Mouse (Mus musculus) limb, embryonic 15.5 days (tissue): ENCODE measurements around the gene Fbxl18. TPM values are rescaled to one million over a fixed set of nuclear protein-coding genes. Genes with fewer than 3 reads are reported as not detected.
A peak's percentile ranks its signal among the peaks of the same experiment; 100 is the strongest.
"Not testable (repeated sequence)": the region's sequence is repeated elsewhere in the genome, so short reads cannot be mapped to it uniquely, and the experiment has no call there.

Source experiments
- ATAC-seq: fragments of 200-750 bp; cut with Nextera tagmentation; 2 replicates; pipeline ENCODE4 v1.8.0; 2017; ENCODE audit warnings: low read depth, moderate TSS enrichment; ENCODE audit not compliant: insufficient number of reproducible peaks, low FRiP score, low TSS enrichment
- H3K27ac ChIP-seq: fragments of 300-500 bp; sonication (generic); 2 replicates; pipeline ENCODE4 v1.5.1; 2015; ENCODE audit warnings: moderate library complexity, mild to moderate bottlenecking, inconsistent platforms
- H3K27me3 ChIP-seq: fragments of 300-500 bp; sonication (generic); 2 replicates; pipeline ENCODE4 v1.6.1; 2015; ENCODE audit warnings: inconsistent platforms
- H3K36me3 ChIP-seq: fragments of 300-500 bp; sonication (generic); 2 replicates; pipeline ENCODE4 v1.6.1; 2015; ENCODE audit warnings: inconsistent platforms
- H3K4me1 ChIP-seq: fragments of 300-500 bp; sonication (generic); 2 replicates; pipeline ENCODE4 v1.6.1; 2015; ENCODE audit warnings: inconsistent platforms
- H3K4me2 ChIP-seq: fragments of 300-500 bp; sonication (generic); 2 replicates; pipeline ENCODE4 v1.6.1; 2015; ENCODE audit warnings: mild to moderate bottlenecking, inconsistent platforms
- H3K4me3 ChIP-seq: fragments of 300-500 bp; sonication (generic); 2 replicates; pipeline ENCODE4 v1.5.1; 2015; ENCODE audit warnings: mild to moderate bottlenecking, inconsistent platforms
- H3K9ac ChIP-seq: fragments of 300-500 bp; sonication (generic); 2 replicates; pipeline ENCODE4 v1.6.1; 2015; ENCODE audit warnings: inconsistent platforms
- H3K9me3 ChIP-seq: fragments of 300-500 bp; sonication (generic); 2 replicates; pipeline ENCODE4 v1.6.1; 2016; ENCODE audit warnings: inconsistent platforms
- WGBS: fragments of 180-500 bp; shearing (Covaris S2); methylation state at CpG from one replicate; pipeline ENCODE4 v1.1.7; 2015; 5-methylcytosine and 5-hydroxymethylcytosine counted together
- polyA plus RNA-seq: library from polyadenylated mRNA; unstranded; fragments of >200 nt; fragmentation: Nextera tagmentation; extraction: Ambion mirVana; gene quantifications from 2 replicates; pipeline ENCODE4 v1.2.1, GENCODE M21; 2015

Fbxl18 gene
- polyA plus RNA-seq, 1 experiment from 2014 or later: 12.6 TPM

DNA sequence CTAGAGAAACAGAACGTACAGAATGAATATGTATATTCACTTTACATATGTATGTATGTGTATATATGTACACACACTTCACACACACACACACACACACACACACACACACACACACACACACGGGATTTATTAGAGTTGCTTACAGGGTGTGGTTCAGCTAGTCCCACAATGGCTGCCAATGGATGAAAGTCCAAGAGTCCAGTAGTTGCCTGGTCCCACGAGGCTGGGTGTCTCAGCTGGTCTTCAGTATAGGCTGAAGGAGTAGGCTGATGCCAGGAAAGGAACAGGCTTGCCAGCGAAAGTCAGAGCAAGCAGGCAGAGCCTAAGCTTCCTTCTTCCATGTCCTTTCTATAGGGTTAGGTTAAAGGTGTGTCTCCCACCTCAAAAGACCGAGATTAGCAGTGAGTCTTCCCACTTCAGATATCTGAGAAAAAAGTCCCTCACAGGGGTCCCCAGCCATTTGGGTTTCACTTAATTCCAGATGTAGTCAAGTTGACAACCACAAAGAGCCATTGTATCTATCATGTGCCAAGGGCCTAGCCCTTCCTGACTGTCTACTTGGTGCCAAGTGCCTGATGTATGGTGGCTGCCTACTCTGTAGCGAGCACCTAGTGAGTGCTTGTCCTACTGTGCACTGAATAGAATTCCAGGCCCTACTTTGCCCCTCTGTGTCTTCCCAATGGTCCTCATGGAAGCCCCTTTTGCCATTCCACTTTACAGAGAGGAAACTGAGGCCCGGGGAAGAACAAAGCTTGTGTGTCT lies 44.1 kb downstream of the Fbxl18 start:
- H3K9me3 ChIP-seq: no peaks in the 10 kb centered on the region
- H3K4me2 ChIP-seq: no peak overlapping the region
- H3K27ac ChIP-seq: no peak overlapping the region
- H3K9ac ChIP-seq: no peak overlapping the region
- no peaks in the 10 kb centered on the region for H3K4me1 ChIP-seq
- no peaks in the 10 kb centered on the region for H3K27me3 ChIP-seq
- H3K36me3 ChIP-seq: no peaks in the 10 kb centered on the region
- H3K4me3 ChIP-seq: no peak overlapping the region
- ATAC-seq: no peak
- WGBS: 75% methylated on average over 7 of the region's 7 CpGs

DNA sequence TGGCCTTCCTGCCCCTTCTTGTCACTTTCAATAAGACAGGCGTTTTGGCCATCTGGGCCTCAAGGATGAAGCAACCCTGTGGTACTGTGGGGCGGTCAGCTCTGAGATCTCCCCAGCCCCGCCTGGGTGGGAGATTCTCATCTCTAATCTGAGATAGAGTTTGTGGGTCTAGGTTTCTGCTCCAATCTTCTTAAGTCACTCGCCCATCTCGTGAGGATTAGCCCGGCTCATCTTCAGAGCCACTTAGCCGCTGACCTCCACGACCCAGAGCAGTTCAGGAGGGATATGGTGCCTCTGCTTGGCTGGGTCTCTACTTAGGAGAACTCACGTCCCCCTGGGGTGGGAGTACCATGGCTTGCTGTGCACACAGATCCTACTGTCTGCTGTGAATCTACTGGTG lies 44.7 kb downstream of the Fbxl18 start:
- Histone ChIP-seq H3K9ac (no peak overlapping the region), H3K36me3 (no peaks in the 10 kb centered on the region), H3K4me3 (no peak overlapping the region), H3K4me1 (no peaks in the 10 kb centered on the region), H3K27me3 (no peaks in the 10 kb centered on the region), H3K27ac (no peak overlapping the region), H3K4me2 (no peak overlapping the region), H3K9me3 (no peaks in the 10 kb centered on the region)
- 66% methylated on average over 9 of the region's 9 CpGs for WGBS
- no peak for ATAC-seq

DNA sequence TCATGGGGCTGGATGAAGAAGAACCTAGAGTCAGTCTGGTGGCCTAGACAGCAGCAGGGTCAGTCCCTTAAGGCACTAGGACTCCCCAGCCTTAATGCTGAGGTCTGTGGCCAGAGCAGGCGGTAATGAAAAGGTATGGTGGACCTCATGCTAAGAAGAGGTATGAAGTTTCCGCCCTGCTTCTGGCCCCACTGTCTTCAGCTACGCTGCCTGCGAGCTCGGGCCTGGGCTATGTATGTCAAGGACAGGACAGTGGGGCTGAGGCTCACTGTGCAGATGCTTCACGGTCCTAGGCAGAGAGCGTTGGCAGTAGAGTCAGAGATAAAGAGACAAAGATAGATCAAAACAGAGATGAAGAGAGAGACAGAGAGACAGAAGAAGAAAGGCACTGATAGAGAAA lies 46.3 kb downstream of the Fbxl18 start:
- H3K9me3 ChIP-seq: no peaks in the 10 kb centered on the region
- no peak overlapping the region for H3K4me3 ChIP-seq
- H3K9ac ChIP-seq: no peak overlapping the region
- no peaks in the 10 kb centered on the region for H3K27me3 ChIP-seq
- no peak for ATAC-seq
- H3K36me3 ChIP-seq: no peaks in the 10 kb centered on the region
- H3K4me2 ChIP-seq: no peak overlapping the region
- H3K4me1 ChIP-seq: no peaks in the 10 kb centered on the region
- 94% methylated on average over 7 of the region's 7 CpGs for WGBS
- H3K27ac ChIP-seq: no peak overlapping the region

DNA sequence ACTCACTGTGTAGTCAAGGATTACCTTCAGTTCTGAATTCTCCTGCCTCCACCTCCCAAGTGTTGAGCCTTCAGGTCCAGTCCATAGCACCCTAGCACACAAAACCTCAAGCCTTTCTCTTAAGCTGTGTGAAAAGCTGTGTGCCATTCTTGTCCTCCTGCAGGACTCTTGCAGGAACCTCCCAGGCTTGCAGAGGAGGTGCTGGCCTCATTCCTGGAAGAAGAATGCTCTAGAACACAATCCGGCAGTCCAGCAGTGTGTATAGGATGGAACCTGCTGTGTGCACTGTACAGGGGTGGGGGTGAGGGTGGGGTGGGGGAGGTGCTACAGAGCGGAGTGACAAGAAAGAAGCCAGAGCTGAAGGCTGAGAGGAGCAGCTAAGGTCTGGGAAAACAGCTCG lies 47.1 kb downstream of the Fbxl18 start:
- H3K9me3 ChIP-seq: no peaks in the 10 kb centered on the region
- no peak overlapping the region for H3K27ac ChIP-seq
- no peaks in the 10 kb centered on the region for H3K36me3 ChIP-seq
- 41% methylated on average over 3 of the region's 3 CpGs for WGBS
- ATAC-seq: no peak
- no peak overlapping the region for H3K4me3 ChIP-seq
- no peaks in the 10 kb centered on the region for H3K27me3 ChIP-seq
- no peak overlapping the region for H3K9ac ChIP-seq
- H3K4me1 ChIP-seq: no peaks in the 10 kb centered on the region
- H3K4me2 ChIP-seq: no peak overlapping the region

DNA sequence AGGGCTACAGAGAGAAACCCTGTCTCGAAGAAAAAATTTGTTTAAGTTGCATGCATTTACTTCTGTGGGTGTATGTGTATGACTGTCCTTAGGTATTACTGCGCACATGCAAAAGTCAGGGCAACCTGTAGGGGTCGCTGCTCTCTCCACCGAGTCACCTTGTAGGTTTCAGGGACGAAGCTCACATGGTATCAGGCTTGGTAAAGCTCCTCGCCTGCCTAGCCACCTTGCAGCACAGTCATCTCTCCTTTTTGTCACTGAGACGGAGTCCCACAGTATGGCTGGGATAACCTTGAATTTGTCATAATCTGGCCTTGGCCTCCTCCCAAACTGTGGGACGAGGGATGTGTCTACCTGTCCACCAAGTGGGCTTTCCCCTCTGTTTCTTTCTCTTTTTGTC lies 50.8 kb downstream of the Fbxl18 start:
- no peak overlapping the region for H3K27ac ChIP-seq
- no peak overlapping the region for H3K4me3 ChIP-seq
- no peaks in the 10 kb centered on the region for H3K36me3 ChIP-seq
- H3K27me3 ChIP-seq: no peaks in the 10 kb centered on the region
- H3K9me3 ChIP-seq: no peaks in the 10 kb centered on the region
- WGBS: 65% methylated on average over 8 of the region's 8 CpGs
- peaks cover 14% of the 10 kb centered on the region; the same call in 1 of the 2 replicates for H3K4me1 ChIP-seq
- H3K9ac ChIP-seq: no peak overlapping the region
- H3K4me2 ChIP-seq: no peak overlapping the region
- no peak for ATAC-seq

DNA sequence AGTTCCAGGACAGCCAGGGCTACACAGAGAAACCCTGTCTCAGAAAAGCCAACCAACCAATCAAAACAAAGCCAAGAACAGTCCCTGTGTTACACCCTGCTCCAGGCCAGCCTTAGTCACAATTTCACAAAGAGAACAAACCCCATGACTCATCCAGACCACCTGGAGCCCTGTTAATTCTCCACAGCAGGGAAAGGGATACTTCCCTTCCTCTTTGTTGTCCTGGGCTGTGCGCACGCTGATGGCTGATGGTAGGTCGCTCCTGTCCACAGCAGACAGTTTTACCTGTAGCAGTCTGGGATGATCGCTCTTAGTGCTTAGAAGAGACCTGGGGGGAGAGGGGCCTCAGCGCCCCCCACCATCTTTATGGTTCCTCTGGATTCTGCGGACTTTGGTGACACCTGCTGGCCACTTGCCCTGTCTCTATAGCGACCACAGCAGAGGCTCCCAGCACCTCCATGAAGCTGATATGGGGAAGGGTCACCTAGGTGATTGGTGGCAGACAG lies 53.0 kb downstream of the Fbxl18 start:
- no peak overlapping the region for H3K9ac ChIP-seq
- no peak overlapping the region for H3K4me2 ChIP-seq
- H3K36me3 ChIP-seq: no peaks in the 10 kb centered on the region
- no peaks in the 10 kb centered on the region for H3K27me3 ChIP-seq
- H3K9me3 ChIP-seq: no peaks in the 10 kb centered on the region
- WGBS: 32% methylated on average over 7 of the region's 7 CpGs
- H3K4me3 ChIP-seq: no peak overlapping the region
- no peak overlapping the region for H3K27ac ChIP-seq
- peaks cover 14% of the 10 kb centered on the region; the same call in 1 of the 2 replicates for H3K4me1 ChIP-seq
- ATAC-seq: no peak

DNA sequence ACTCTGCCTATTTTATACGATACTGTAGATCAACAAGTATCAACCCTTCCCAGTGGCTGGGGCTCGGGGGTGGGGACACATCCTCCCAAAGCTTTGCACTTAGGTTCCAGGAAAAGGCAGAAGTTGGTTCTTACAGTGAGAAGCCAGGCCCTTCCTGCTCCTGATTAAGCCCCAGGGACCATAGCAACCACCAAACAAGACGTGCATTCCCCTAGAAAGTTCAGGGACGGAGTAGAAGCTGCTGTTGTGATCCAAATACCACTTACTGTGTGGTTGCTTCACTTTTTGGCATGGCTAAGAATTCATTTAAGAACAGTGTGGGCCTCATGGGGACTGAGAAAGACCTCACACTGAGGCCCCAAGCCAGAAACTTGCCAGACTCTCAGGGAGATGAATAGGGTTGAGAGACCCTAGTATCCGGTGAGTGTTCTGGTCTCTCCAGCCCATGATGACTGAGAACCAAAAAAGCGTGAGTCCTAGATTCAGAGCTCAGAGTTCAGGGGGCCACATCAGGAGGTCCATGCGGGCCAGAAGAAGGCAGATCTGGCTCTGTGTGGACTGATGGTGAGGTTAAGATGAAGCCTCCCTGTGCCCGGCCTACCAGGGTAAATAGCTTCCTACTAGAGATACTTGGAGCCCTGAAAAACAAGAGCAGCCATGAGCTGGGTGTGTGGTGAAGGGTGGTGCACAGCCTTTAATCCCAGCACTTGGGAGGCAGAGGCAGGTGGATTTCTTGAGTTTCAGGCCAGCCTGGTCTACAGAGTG lies 53.7 kb downstream of the Fbxl18 start:
- Histone ChIP-seq H3K4me2 (no peak overlapping the region), H3K4me1 (peaks cover 14% of the 10 kb centered on the region; the same call in 1 of the 2 replicates), H3K4me3 (no peak overlapping the region), H3K27me3 (no peaks in the 10 kb centered on the region), H3K9ac (no peak overlapping the region), H3K36me3 (no peaks in the 10 kb centered on the region), H3K27ac (0 out of 2 replicates have a peak overlapping the region, but pooled peaks have one; percentile 22), H3K9me3 (no peaks in the 10 kb centered on the region)
- ATAC-seq: no peak
- WGBS: 59% methylated on average over 8 of the region's 8 CpGs

DNA sequence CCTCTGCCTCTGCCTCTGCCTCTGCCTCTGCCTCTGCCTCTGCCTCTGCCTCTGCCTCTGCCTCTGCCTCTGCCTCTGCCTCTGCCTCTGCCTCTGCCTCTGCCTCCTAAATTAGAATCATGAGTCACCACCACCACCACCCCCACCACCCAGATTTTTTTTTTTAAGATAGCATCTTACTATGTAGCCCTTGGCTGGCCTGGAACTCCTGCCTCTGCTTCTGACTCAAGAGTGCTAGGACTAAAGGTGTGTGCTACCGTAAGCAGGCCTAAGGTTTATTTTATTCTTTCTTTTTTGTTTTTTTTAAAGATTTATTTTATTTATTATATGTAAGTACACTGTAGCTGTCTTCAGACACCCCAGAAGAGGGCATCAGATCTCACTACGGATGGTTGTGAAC lies 57.8 kb downstream of the Fbxl18 start:
- H3K4me3 ChIP-seq, H3K9me3 ChIP-seq, H3K36me3 ChIP-seq, H3K27ac ChIP-seq, ATAC-seq, H3K27me3 ChIP-seq, H3K9ac ChIP-seq, H3K4me2 ChIP-seq: not testable (repeated sequence)
- peaks cover 14% of the 10 kb centered on the region; the same call in 1 of the 2 replicates for H3K4me1 ChIP-seq
- WGBS: 95% methylated on average over 2 of the region's 2 CpGs

DNA sequence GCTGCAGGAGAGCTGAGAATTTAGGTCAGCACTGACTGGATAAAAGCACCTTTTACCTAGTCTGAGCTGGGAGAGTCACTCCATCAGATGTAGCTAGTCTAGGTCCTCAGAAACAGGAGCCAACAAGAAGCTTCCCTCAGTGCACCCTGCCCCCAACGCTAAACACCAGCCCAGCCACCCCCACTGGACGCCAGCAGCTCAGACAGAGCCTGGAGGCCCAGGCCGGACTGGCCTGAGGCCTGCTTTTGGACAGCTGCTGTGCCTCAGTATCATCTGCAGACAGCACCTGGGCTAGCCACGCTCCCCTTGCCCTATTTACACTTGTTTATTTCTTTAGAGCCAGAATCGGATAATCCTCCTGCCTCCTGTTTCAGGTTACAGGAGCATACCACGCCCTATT lies 58.3 kb downstream of the Fbxl18 start:
- Histone ChIP-seq H3K4me1 (peaks cover 11% of the 10 kb centered on the region; the same call in 1 of the 2 replicates), H3K27ac (no peak overlapping the region), H3K36me3 (no peaks in the 10 kb centered on the region), H3K4me2 (no peak overlapping the region), H3K9me3 (no peaks in the 10 kb centered on the region), H3K4me3 (no peak overlapping the region), H3K9ac (no peak overlapping the region), H3K27me3 (no peaks in the 10 kb centered on the region)
- WGBS: 66% methylated on average over 6 of the region's 6 CpGs
- ATAC-seq: no peak

DNA sequence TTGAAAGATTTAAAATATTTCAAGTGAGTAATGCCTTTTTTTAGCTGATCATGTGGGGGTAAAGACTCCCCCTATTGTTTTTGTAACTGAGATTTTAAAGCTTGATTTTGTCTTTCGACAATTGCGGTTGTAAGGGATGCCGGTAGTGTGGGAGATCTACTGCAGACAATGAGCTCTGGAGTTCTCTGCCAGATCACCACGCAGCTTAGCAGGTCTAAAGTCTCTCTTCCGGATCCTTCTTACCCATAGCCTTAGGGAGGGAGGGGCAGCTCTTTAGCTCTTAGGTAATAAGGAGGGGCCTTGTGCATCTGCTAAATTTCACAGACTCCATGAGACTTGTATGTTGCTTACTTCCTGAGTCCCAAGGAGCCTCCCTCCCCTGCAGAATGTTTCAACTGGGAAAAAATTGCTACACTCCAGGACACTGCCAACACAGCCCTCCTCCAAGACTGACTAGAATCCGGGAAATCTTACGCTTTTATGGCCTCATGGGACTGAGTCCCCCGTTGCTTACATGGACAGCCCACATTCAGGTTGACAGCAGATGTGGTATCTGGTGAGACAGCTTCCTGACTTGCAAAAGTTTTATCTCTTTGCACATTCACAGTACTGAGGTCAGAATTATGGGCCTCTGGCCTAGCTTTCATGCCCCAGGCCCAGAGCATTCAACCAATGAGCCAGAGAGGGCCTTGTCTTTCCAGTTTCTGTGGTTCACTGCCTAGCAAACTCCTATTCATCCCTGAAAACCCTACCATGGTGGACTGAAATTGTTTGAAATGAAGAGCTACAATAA lies 61.4 kb downstream of the Fbxl18 start:
- Histone ChIP-seq H3K4me1 (no peaks in the 10 kb centered on the region), H3K36me3 (no peaks in the 10 kb centered on the region), H3K4me2 (no peak overlapping the region), H3K9ac (no peak overlapping the region), H3K27ac (no peak overlapping the region), H3K4me3 (no peak overlapping the region), H3K9me3 (no peaks in the 10 kb centered on the region), H3K27me3 (no peaks in the 10 kb centered on the region)
- no peak for ATAC-seq
- 56% methylated on average over 8 of the region's 8 CpGs for WGBS

DNA sequence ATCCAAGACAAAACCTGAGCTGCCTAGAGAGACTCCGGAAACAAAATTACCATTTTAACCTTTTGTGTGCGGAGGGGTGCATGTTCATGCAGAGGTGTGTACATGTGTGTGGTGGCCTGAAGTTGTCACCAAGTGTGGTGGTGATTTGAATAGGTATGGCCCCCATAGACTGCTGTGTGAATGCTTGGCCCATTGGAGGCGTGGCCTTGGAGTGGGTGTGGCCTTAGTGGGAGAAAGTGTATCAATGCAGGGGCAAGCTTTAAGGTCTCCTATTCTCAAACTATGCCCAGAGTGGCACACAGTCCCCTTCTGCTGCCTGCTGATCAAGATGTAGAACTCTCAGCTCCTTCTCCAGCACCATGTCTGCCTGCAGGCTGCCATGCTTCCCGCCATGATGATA lies 69.1 kb downstream of the Fbxl18 start:
- Histone ChIP-seq H3K4me1 (peaks cover 42% of the 10 kb centered on the region), H3K27me3 (no peaks in the 10 kb centered on the region), H3K36me3 (no peaks in the 10 kb centered on the region), H3K9ac (no peak overlapping the region), H3K9me3 (no peaks in the 10 kb centered on the region), H3K27ac (no peak overlapping the region), H3K4me2 (no peak overlapping the region), H3K4me3 (no peak overlapping the region)
- 74% methylated on average over 4 of the region's 4 CpGs for WGBS
- no peak for ATAC-seq
